Mouse (Mus musculus) hindbrain, embryonic 14.5 days (tissue): ENCODE data around the gene Agbl2. TPM values are rescaled to one million over a fixed set of nuclear protein-coding genes. Genes with fewer than 3 reads are reported as not detected.

Experiments used
- ATAC-seq: fragments of 200-750 bp; cut with Nextera tagmentation; 2 replicates; pipeline ENCODE4 v1.8.0; 2017; ENCODE audit warnings: moderate number of reproducible peaks, mild to moderate bottlenecking, moderate TSS enrichment, moderate library complexity; ENCODE audit not compliant: low FRiP score
- DNase-seq: peaks from one replicate; pipeline ENCODE4 v3.0.0-alpha.2; 2015; ENCODE audit warnings: low spot score
- H3K27ac ChIP-seq: fragments of 300-500 bp; sonication (generic); 2 replicates; pipeline ENCODE4 v1.5.1; 2014; ENCODE audit warnings: mild to moderate bottlenecking, moderate library complexity
- H3K27me3 ChIP-seq: fragments of 300-500 bp; sonication (generic); 2 replicates; pipeline ENCODE4 v1.6.1; 2014; ENCODE audit warnings: mild to moderate bottlenecking, low read length, mixed read lengths; ENCODE audit not compliant: control insufficient read depth, insufficient read depth
- H3K36me3 ChIP-seq: fragments of 300-500 bp; sonication (generic); replicated peaks from 2 replicates; pipeline ENCODE4 v1.6.1; 2014; ENCODE audit not compliant: control insufficient read depth, insufficient read depth
- H3K4me1 ChIP-seq: fragments of 300-500 bp; sonication (generic); replicated peaks from 2 replicates; pipeline ENCODE4 v1.6.1; 2014; ENCODE audit warnings: antibody characterized with exemption, low read length, mixed read lengths; ENCODE audit not compliant: control insufficient read depth, insufficient read depth
- H3K4me2 ChIP-seq: fragments of 300-500 bp; sonication (generic); replicated peaks from 2 replicates; pipeline ENCODE4 v1.6.1; 2014; ENCODE audit warnings: mild to moderate bottlenecking, moderate library complexity
- H3K4me3 ChIP-seq: fragments of 300-500 bp; sonication (generic); replicated peaks from 2 replicates; pipeline ENCODE4 v1.5.1; 2014; ENCODE audit warnings: mild to moderate bottlenecking, low read length
- H3K9ac ChIP-seq: fragments of 300-500 bp; sonication (generic); 2 replicates; pipeline ENCODE4 v1.6.1; 2014
- H3K9me3 ChIP-seq: fragments of 300-500 bp; sonication (generic); 2 replicates; pipeline ENCODE4 v1.6.1; 2016; ENCODE audit warnings: low read length; ENCODE audit not compliant: control insufficient read depth
- WGBS: fragments of 180-500 bp; shearing (Covaris S2); extraction: QIAGEN DNeasy Blood & Tissue Kit; methylation state at CpG from one replicate; pipeline ENCODE4 v1.1.7; 2014; 5-methylcytosine and 5-hydroxymethylcytosine counted together
- polyA plus RNA-seq: library from polyadenylated mRNA; unstranded; fragments of >200 nt; fragmentation: Nextera tagmentation; extraction: Ambion mirVana; gene quantifications from 2 replicates; pipeline ENCODE4 v1.2.1, GENCODE M21; 2014

The Agbl2 gene
- polyA plus RNA-seq, 1 experiment from 2014 or later: 1.7 TPM

DNA sequence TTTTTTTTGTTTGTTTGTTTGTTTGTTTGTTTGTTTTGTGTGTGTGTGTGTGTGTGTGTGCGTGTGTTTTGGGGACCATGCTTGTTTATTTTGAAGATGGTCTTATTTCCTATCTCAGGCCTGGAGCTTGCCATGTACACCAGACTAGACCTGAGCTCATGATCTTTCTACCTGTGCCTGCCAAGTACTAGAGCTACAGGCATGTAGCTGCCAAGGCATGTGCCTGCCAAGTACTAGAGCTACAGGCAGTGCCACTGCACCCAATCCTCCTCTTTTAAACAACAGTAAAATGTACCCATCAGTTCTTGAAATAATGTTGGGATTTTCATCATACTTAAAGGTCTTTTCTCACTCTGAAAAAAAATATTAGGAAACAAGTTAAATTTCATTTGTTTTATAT, 91.5 kb downstream of the Agbl2 start:
- WGBS: 96% methylated on average over 1 of the region's 1 CpGs

DNA sequence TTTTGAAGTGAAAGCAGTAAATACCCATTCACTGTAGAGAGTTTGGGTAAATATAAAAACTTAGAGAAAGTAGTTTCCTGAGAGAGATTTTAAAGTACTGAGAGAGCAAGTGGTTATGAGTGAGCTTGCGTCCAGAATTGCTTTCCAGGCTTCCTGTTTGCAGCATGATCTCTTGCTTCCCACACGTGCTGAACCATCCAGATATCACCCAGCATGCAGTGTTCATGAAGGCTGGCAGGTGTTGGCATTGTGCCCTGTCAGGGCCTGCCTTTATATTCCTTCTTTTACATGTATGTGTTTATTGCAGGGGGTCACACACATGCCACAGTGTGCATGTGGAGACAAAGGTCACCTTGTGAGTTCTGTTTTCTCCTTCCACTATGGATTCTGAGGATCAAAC, 92.7 kb downstream of the Agbl2 start:
- peaks cover 9% of the 10 kb centered on the region; the same call in 1 of the 2 replicates for H3K4me1 ChIP-seq
- 69% methylated on average over 2 of the region's 2 CpGs for WGBS
- DNase-seq (no peak), ATAC-seq (no peak)
- H3K27me3 ChIP-seq: no peaks in the 10 kb centered on the region
- H3K9ac ChIP-seq: no peak overlapping the region
- H3K4me3 ChIP-seq: no peak overlapping the region
- no peak overlapping the region for H3K27ac ChIP-seq
- no peaks in the 10 kb centered on the region for H3K36me3 ChIP-seq
- H3K9me3 ChIP-seq: no peaks in the 10 kb centered on the region
- no peak overlapping the region for H3K4me2 ChIP-seq

More for the DNA sequence above, 91.5 kb downstream of the Agbl2 start:
- 0 out of 2 replicates have a peak, but pooled peaks cover 5% of the 10 kb centered on the region for H3K4me1 ChIP-seq
- H3K4me3 ChIP-seq: no peak overlapping the region
- no peak overlapping the region for H3K9ac ChIP-seq
- no peak overlapping the region for H3K27ac ChIP-seq
- H3K4me2 ChIP-seq: no peak overlapping the region
- no peaks in the 10 kb centered on the region; the same call in 1 of the 2 replicates for H3K36me3 ChIP-seq
- H3K27me3 ChIP-seq: no peaks in the 10 kb centered on the region
- no peaks in the 10 kb centered on the region for H3K9me3 ChIP-seq
- ATAC-seq (no peak), DNase-seq (no peak)

DNA sequence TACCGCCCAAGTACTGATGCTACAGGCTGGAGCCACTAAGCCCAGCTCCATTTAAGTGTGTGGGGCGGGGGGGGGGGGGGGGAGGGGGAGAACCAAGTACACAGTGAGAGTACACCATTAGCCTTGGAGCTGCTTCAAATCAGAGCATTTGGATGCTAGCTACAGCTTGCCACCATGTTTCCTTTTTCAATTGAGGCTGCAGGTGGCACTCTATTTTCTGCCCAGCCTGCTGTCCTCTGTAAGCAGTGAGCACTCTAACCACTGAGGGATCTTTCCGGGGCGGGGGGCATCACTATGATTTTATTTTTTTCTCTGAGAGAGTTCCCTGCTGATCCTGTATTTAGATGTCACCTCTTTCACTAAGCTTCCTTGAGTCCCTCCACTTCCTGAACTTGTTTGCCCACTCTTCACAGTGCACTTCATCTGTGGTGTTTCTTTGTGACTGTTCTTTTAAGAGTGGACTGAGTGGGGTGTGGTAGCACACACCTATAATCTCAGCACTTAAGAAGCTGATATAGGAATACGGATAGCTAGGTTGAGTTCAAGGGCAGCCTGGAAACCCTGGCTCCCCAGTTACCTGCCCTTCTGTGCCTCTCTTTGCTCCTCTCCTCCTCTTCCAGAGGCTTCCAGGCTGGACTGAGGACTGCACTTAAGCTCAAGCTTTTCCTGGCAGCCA, 95.2 kb downstream of the Agbl2 start:
- WGBS: 69% methylated on average over 5 of the region's 5 CpGs
- H3K27me3 ChIP-seq: no peaks in the 10 kb centered on the region
- no peak overlapping the region for H3K9ac ChIP-seq
- H3K4me2 ChIP-seq: no peak overlapping the region
- peaks cover 10% of the 10 kb centered on the region; the same call in 1 of the 2 replicates for H3K4me1 ChIP-seq
- no peak overlapping the region for H3K4me3 ChIP-seq
- H3K9me3 ChIP-seq: no peaks in the 10 kb centered on the region
- ATAC-seq: no peak
- no peaks in the 10 kb centered on the region for H3K36me3 ChIP-seq
- H3K27ac ChIP-seq: no peak overlapping the region
- no peak for DNase-seq

DNA sequence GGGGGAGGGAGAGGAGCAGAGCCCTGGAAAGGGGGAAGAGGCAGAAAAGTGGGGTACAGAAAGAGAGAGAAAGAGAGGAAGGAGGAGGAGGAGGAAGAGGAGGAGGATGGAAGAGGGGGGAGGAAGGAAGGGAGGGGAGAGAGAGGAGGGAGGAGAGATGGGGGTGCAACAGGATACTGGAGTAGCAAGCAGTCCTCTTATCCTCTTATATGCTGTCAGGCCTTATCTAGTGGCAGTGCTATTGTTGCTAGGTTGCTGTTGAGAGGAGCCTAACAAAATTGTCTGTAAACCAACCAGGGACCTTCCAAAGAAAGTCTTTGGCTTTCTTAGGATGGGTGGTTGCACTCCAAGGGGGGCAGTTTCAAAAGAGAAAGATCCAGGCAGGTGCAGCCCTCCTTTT, 96.9 kb downstream of the Agbl2 start:
- no peak for DNase-seq
- H3K4me2 ChIP-seq: no peak overlapping the region
- no peak overlapping the region for H3K9ac ChIP-seq
- no peak overlapping the region for H3K27ac ChIP-seq
- H3K36me3 ChIP-seq: no peaks in the 10 kb centered on the region
- peaks cover 14% of the 10 kb centered on the region for H3K4me1 ChIP-seq
- no peak overlapping the region for H3K4me3 ChIP-seq
- no peaks in the 10 kb centered on the region for H3K27me3 ChIP-seq
- no peaks in the 10 kb centered on the region for H3K9me3 ChIP-seq
- no peak for ATAC-seq

DNA sequence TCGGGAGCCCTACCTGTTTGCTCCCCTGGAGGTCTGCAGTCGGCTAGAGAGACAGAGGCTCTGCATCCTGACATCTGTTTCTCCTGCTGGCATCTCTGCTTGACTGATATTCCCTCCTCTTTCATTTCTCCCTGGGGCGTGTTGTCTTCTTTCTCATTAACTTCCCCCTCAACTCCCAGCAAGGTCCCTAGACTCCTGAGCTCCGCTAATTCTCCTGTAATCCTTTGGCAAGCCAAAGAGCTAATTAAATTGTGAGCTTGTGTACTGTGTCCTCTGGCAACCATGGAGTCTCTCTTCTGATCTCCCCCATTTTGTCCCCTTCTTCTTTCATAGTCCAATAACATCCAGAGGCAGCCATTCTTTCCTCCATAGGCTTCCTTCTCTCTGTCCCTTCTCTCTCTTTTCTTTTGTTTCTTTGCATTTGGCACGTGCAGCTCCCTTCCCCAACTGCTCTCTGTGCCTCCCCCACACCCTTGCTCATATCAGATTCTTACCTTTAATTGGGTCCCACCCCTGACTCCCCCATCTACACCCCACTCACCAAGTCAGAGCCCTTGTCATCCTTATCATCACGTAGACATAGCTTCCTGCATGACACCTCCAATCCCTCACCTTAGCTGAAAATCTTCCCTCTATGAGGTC, 97.7 kb downstream of the Agbl2 start:
- no peak overlapping the region for H3K9ac ChIP-seq
- 0 out of 2 replicates have a peak overlapping the region, but pooled peaks have one; percentile 23 for H3K27ac ChIP-seq
- no peaks in the 10 kb centered on the region for H3K36me3 ChIP-seq
- no peak overlapping the region for H3K4me2 ChIP-seq
- 23% methylated on average over 6 of the region's 6 CpGs for WGBS
- no peak overlapping the region for H3K4me3 ChIP-seq
- peak; percentile 38 for ATAC-seq
- DNase-seq: peak; percentile 38
- H3K9me3 ChIP-seq: no peaks in the 10 kb centered on the region
- H3K27me3 ChIP-seq: no peaks in the 10 kb centered on the region
- peaks cover 20% of the 10 kb centered on the region for H3K4me1 ChIP-seq

DNA sequence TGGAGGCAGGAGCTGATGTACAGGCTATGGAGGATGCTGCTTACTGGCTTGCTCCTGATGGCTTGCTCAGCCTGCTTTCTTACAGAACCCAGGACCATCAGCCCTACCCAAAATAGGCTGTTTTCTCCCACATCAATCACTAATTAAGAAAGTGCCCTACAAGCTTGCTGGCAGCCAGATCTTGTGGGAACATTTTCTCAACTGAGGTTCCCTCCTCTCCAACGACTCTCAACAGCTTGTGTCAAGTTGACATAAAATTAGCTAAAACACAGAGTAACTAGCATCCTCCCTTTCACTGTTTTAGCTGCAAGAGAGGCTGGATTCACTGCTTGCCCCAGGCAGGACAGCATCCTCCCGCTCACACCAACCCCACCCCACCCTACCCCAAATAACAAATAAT, 99.3 kb downstream of the Agbl2 start:
- Histone ChIP-seq H3K9ac (no peak overlapping the region), H3K27me3 (no peaks in the 10 kb centered on the region), H3K4me3 (no peak overlapping the region), H3K4me2 (no peak overlapping the region), H3K27ac (no peak overlapping the region), H3K4me1 (peaks cover 20% of the 10 kb centered on the region), H3K9me3 (no peaks in the 10 kb centered on the region), H3K36me3 (no peaks in the 10 kb centered on the region)
- 84% methylated on average over 2 of the region's 2 CpGs for WGBS
- ATAC-seq (no peak), DNase-seq (no peak)

Other genes with a start within 250 kb of the Agbl2 start
- 7.9 and 10.3 TPM in 2 replicates for gene Ptprj, start 202.1 kb upstream of the Agbl2 start, polyA plus RNA-seq
- gene Nup160, start 105.5 kb upstream of the Agbl2 start, polyA plus RNA-seq: 27.6 and 29.9 TPM in 2 replicates
- gene Fnbp4, start 37.4 kb upstream of the Agbl2 start, polyA plus RNA-seq: 87.3 and 90.7 TPM in 2 replicates
- 270 and 276 TPM in 2 replicates for gene Mtch2, start 64.4 kb downstream of the Agbl2 start, polyA plus RNA-seq
- gene C1qtnf4, start 103.1 kb downstream of the Agbl2 start, polyA plus RNA-seq: 182 and 189 TPM in 2 replicates
- 44.2 and 45.5 TPM in 2 replicates for gene Kbtbd4, start 122.0 kb downstream of the Agbl2 start, polyA plus RNA-seq
- gene Ndufs3, start 122.1 kb downstream of the Agbl2 start, polyA plus RNA-seq: 216 and 227 TPM in 2 replicates
- gene Celf1, start 157.7 kb downstream of the Agbl2 start, polyA plus RNA-seq: 75.2 and 78.5 TPM in 2 replicates